In the genomic region with DNA sequence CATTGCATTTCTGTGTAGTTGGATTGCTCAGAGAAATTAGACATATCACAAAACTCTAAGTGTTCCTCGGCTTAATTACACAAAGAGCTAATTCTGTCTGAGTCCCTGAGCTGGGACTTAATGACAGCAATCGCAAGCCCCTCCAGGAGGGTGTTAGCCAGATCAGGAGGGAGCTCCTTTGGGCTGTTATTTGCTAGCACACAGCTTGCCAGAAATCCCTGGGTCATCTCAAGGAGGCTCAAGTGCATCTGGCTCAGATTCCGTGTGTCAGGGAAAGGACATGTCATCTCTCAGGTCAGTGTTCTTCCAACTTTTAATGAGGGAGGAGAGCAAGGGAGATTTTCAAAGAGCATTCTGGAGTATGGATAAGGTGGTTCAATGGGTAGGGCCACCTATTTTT, we compare ENCODE assay signal across 19 mouse cellular contexts.
DNase-seq lines count a peak whose midpoint lies in the region; ATAC-seq and TF ChIP-seq lines count a peak whose summit lies in the region.
"Had no signal": no experiment of that assay in that cellular context is flagged by ENCODE, and none has a peak within 500 bp of the region (broad histone marks: within the 10 kb centered on the region; RNA-seq: fewer than 3 reads in every experiment).

No protein-coding gene starts in this region.

- no peaks in the 10 kb centered on the region for H3K79me2 ChIP-seq in heart, adult 2 months (replicated peaks; ENCODE audit: control insufficient read depth, insufficient read depth, low read length)

- no peak for TF ChIP-seq POLR2A in heart, adult 2 months (IDR thresholded peaks at IDR 0.05; ENCODE audit: insufficient read depth, low read depth, low read length)

- H3K9ac ChIP-seq in heart, adult 2 months (ENCODE audit: low read depth, low read length), result no peak overlapping the region
- no peak overlapping the region for H3K9ac ChIP-seq in heart, embryonic 12.5 days
- no peak overlapping the region for H3K9ac ChIP-seq in midbrain, postnatal 0 days (replicated peaks; ENCODE audit: low read length, poor library complexity, severe bottlenecking)
- H3K9ac ChIP-seq in midbrain, embryonic 13.5 days (replicated peaks), result no peak overlapping the region
- no peak overlapping the region for H3K9ac ChIP-seq in heart, embryonic 15.5 days
- H3K9ac ChIP-seq: embryonic facial prominence, embryonic 15.5 days; heart, embryonic 13.5 days; intestine, embryonic 15.5 days; liver, postnatal 0 days had no signal

- WGBS in heart, adult 2 months, result 53% methylated on average over 3 of the region's 3 CpGs
- WGBS in heart, embryonic 12.5 days, result 44% methylated on average over 3 of the region's 3 CpGs
- 35% methylated on average over 3 of the region's 3 CpGs for WGBS in midbrain, postnatal 0 days
- WGBS in midbrain, embryonic 13.5 days, result 50% methylated on average over 3 of the region's 3 CpGs
- WGBS in heart, embryonic 15.5 days, result 37% methylated on average over 3 of the region's 3 CpGs

- H3K4me3 ChIP-seq in heart, adult 2 months, result no peak overlapping the region
- H3K4me3 ChIP-seq in heart, embryonic 12.5 days, result no peak overlapping the region
- no peak overlapping the region for H3K4me3 ChIP-seq in midbrain, postnatal 0 days (ENCODE audit: low read depth, low read length)
- H3K4me3 ChIP-seq in midbrain, embryonic 13.5 days (replicated peaks), result no peak overlapping the region
- no peak overlapping the region for H3K4me3 ChIP-seq in heart, embryonic 15.5 days
- H3K4me3 ChIP-seq: embryonic facial prominence, embryonic 15.5 days; heart, embryonic 13.5 days; intestine, embryonic 15.5 days; limb, embryonic 10.5 days had no signal

- H3K27me3 ChIP-seq in heart, adult 2 months (ENCODE audit: control insufficient read depth, insufficient read depth, low read length), result no peaks in the 10 kb centered on the region
- no peaks in the 10 kb centered on the region for H3K27me3 ChIP-seq in heart, embryonic 12.5 days (replicated peaks)
- H3K27me3 ChIP-seq in midbrain, postnatal 0 days (ENCODE audit: insufficient read depth, low read length), result no peaks in the 10 kb centered on the region
- H3K27me3 ChIP-seq in midbrain, embryonic 13.5 days, result no peaks in the 10 kb centered on the region
- H3K27me3 ChIP-seq in heart, embryonic 15.5 days, result no peaks in the 10 kb centered on the region
- H3K27me3 ChIP-seq: embryonic facial prominence, embryonic 15.5 days; heart, embryonic 13.5 days; intestine, embryonic 15.5 days had no signal

- peak overlapping the region; percentile 61 for H3K27ac ChIP-seq in heart, adult 2 months
- no peak overlapping the region for H3K27ac ChIP-seq in heart, embryonic 12.5 days (ENCODE audit: poor library complexity, severe bottlenecking)
- no peak overlapping the region for H3K27ac ChIP-seq in midbrain, postnatal 0 days (ENCODE audit: low read depth, low read length)
- H3K27ac ChIP-seq in midbrain, embryonic 13.5 days, result no peak overlapping the region
- peak overlapping the region; percentile 47; the same call in 1 of the 2 replicates for H3K27ac ChIP-seq in heart, embryonic 15.5 days
- H3K27ac ChIP-seq: embryonic facial prominence, embryonic 15.5 days; heart, embryonic 13.5 days; intestine, embryonic 15.5 days; limb, embryonic 10.5 days had no signal

- no peaks in the 10 kb centered on the region for H3K9me3 ChIP-seq in heart, embryonic 12.5 days (replicated peaks)
- H3K9me3 ChIP-seq in midbrain, postnatal 0 days (ENCODE audit: low read length), result no peaks in the 10 kb centered on the region
- no peaks in the 10 kb centered on the region for H3K9me3 ChIP-seq in midbrain, embryonic 13.5 days
- H3K9me3 ChIP-seq in heart, embryonic 15.5 days (replicated peaks), result no peaks in the 10 kb centered on the region
- H3K9me3 ChIP-seq: embryonic facial prominence, embryonic 15.5 days; intestine, embryonic 15.5 days; limb, embryonic 10.5 days had no signal

- no peak overlapping the region for H3K4me2 ChIP-seq in heart, embryonic 12.5 days
- H3K4me2 ChIP-seq in midbrain, postnatal 0 days (ENCODE audit: low read depth, low read length, poor library complexity, severe bottlenecking), result no peak overlapping the region
- H3K4me2 ChIP-seq in midbrain, embryonic 13.5 days (replicated peaks), result no peak overlapping the region
- 0 out of 2 replicates have a peak overlapping the region, but pooled peaks have one; percentile 6 for H3K4me2 ChIP-seq in heart, embryonic 15.5 days
- H3K4me2 ChIP-seq: embryonic facial prominence, embryonic 15.5 days; heart, embryonic 13.5 days; intestine, embryonic 15.5 days had no signal

- ATAC-seq in heart, embryonic 12.5 days (ENCODE audit: insufficient number of reproducible peaks, low FRiP score), result no peak
- no peak for ATAC-seq in midbrain, postnatal 0 days (ENCODE audit: low FRiP score)
- ATAC-seq in midbrain, embryonic 13.5 days, result no peak
- ATAC-seq in heart, embryonic 15.5 days (replicated peaks; ENCODE audit: insufficient number of reproducible peaks, insufficient read depth, low FRiP score, low read depth), result no peak
- ATAC-seq: intestine, embryonic 15.5 days; liver, postnatal 0 days; midbrain, embryonic 16.5 days had no signal

- intact Hi-C loops in heart, adult 2 months (cut with DNase I), result loop anchor here (5.0 kb wide), 1 partner anchor 61 kb away; no protein-coding TSS in a partner anchor
- intact Hi-C loops in gastrocnemius, postnatal 36 days (cut with DNase I), result no loop called here

- TF ChIP-seq CTCF in heart, adult 2 months (IDR thresholded peaks at IDR 0.05), result no peak
- TF ChIP-seq CTCF in midbrain, postnatal 0 days (IDR thresholded peaks at IDR 0.05), result no peak

- TF ChIP-seq EP300 in heart, adult 2 months (IDR thresholded peaks at IDR 0.05; ENCODE audit: insufficient read depth, low read depth, low read length), result peak; percentile 76; the same call in 1 of the 2 replicates

- peaks cover 2% of the 10 kb centered on the region; the same call in 1 of the 2 replicates for H3K36me3 ChIP-seq in heart, adult 2 months (ENCODE audit: control insufficient read depth, insufficient read depth, low read length)
- H3K36me3 ChIP-seq in heart, embryonic 12.5 days, result no peaks in the 10 kb centered on the region
- no peaks in the 10 kb centered on the region for H3K36me3 ChIP-seq in midbrain, postnatal 0 days (ENCODE audit: insufficient read depth, low read length)
- H3K36me3 ChIP-seq in midbrain, embryonic 13.5 days, result no peaks in the 10 kb centered on the region
- H3K36me3 ChIP-seq in heart, embryonic 15.5 days, result no peaks in the 10 kb centered on the region
- H3K36me3 ChIP-seq: embryonic facial prominence, embryonic 15.5 days; heart, embryonic 13.5 days; intestine, embryonic 15.5 days; limb, embryonic 10.5 days had no signal

- peaks cover 7% of the 10 kb centered on the region for H3K4me1 ChIP-seq in heart, adult 2 months (ENCODE audit: control insufficient read depth, insufficient read depth, low read length)
- H3K4me1 ChIP-seq in heart, embryonic 12.5 days (replicated peaks), result peaks cover 23% of the 10 kb centered on the region
- H3K4me1 ChIP-seq in midbrain, postnatal 0 days (ENCODE audit: insufficient read depth, low read length), result 0 out of 2 replicates have a peak, but pooled peaks cover 3% of the 10 kb centered on the region
- peaks cover 31% of the 10 kb centered on the region for H3K4me1 ChIP-seq in midbrain, embryonic 13.5 days (replicated peaks)
- peaks cover 14% of the 10 kb centered on the region for H3K4me1 ChIP-seq in heart, embryonic 15.5 days (replicated peaks)
- H3K4me1 ChIP-seq: embryonic facial prominence, embryonic 15.5 days; intestine, embryonic 15.5 days; limb, embryonic 10.5 days had no signal

- peak; percentile 39 to 66 for DNase-seq in heart, adult 2 months
- DNase-seq in midbrain, postnatal 0 days (ENCODE audit: low spot score), result peak; percentile 29
- DNase-seq in heart, postnatal 4 days, result peak; percentile 57
- no peak for DNase-seq in gastrocnemius, postnatal 36 days
- no peak for DNase-seq in adipocyte (ENCODE audit: low spot score)
- DNase-seq: kidney, postnatal 36 days; liver, postnatal 0 days; lung, postnatal 14 days; right cerebral cortex, postnatal 14 days; thymus, adult 18-20 months; thymus, postnatal 4 days had no signal

Comparison
In these comparisons a context has a peak if more than half of its experiments do, and no peak if none do; other contexts are left out.
1. H3K27ac ChIP-seq: peak in heart, adult 2 months (single experiment) and heart, embryonic 15.5 days (single experiment); none in heart, embryonic 12.5 days (single experiment), midbrain, postnatal 0 days (single experiment) and midbrain, embryonic 13.5 days (single experiment).
2. DNase-seq: peak in heart, adult 2 months (2 of 2), midbrain, postnatal 0 days (single experiment) and heart, postnatal 4 days (single experiment); none in gastrocnemius, postnatal 36 days (0 of 2) and adipocyte (single experiment).